ENCODE assay signal across 11 mouse cellular contexts in the genomic region with DNA sequence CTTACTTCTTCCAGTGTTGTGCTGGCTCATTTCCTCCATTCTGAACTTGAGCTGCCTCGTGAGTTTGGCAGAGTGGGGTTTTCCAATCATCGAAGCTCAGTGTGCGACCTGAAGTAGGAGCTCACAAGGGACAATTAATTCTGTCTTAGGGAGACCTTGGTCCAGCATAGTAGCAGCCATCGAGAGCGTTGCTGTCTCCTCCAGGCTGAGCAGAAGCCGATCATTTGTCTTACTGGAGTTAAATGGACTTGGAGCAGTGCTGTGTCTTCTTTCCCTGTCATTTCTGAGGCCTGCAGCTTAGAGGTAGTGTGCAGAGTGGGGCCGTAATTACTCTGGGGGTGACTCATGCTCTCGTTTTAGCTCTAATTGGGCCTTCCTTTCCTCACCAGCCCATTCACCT.
DNase-seq lines count a peak whose midpoint lies in the region; ATAC-seq lines count a peak whose summit lies in the region.
"Had no signal": no experiment of that assay in that cellular context is flagged by ENCODE, and none has a peak within 500 bp of the region (broad histone marks: within the 10 kb centered on the region; RNA-seq: fewer than 3 reads in every experiment).

No protein-coding gene starts in this region.

- H3K4me2 ChIP-seq in heart, embryonic 12.5 days = no peak overlapping the region
- H3K4me2 ChIP-seq in embryonic facial prominence, embryonic 14.5 days (ENCODE audit: low read depth, low read length) = no peak overlapping the region
- H3K4me2 ChIP-seq in stomach, embryonic 16.5 days (ENCODE audit: low read depth, low read length) = no peak overlapping the region
- no peak overlapping the region for H3K4me2 ChIP-seq in hindbrain, embryonic 16.5 days (ENCODE audit: low read length)
- H3K4me2 ChIP-seq: hindbrain, embryonic 15.5 days had no signal

- 0 out of 2 replicates have a peak overlapping the region, but pooled peaks have one; percentile 33 for H3K9ac ChIP-seq in heart, embryonic 12.5 days
- peak overlapping the region; percentile 12; the same call in 1 of the 2 replicates for H3K9ac ChIP-seq in embryonic facial prominence, embryonic 14.5 days (ENCODE audit: low read depth, low read length)
- peak overlapping the region; percentile 23; the same call in 1 of the 2 replicates for H3K9ac ChIP-seq in stomach, embryonic 16.5 days (ENCODE audit: low read length)
- H3K9ac ChIP-seq in hindbrain, embryonic 16.5 days (ENCODE audit: low read depth, low read length) = no peak overlapping the region
- H3K9ac ChIP-seq: hindbrain, embryonic 15.5 days had no signal

- H3K4me1 ChIP-seq in heart, embryonic 12.5 days (replicated peaks) = peaks cover 41% of the 10 kb centered on the region
- H3K4me1 ChIP-seq in embryonic facial prominence, embryonic 14.5 days (ENCODE audit: control insufficient read depth, insufficient read depth, low read length) = peaks cover 32% of the 10 kb centered on the region
- peaks cover 20% of the 10 kb centered on the region for H3K4me1 ChIP-seq in stomach, embryonic 16.5 days (ENCODE audit: control insufficient read depth, insufficient read depth, low read length)
- H3K4me1 ChIP-seq in hindbrain, embryonic 16.5 days (ENCODE audit: control insufficient read depth, insufficient read depth, low read depth, low read length) = no peaks in the 10 kb centered on the region

- WGBS in heart, embryonic 12.5 days = 62% methylated on average over 8 of the region's 8 CpGs
- WGBS in embryonic facial prominence, embryonic 14.5 days = 59% methylated on average over 8 of the region's 8 CpGs
- WGBS in stomach, embryonic 16.5 days = 48% methylated on average over 8 of the region's 8 CpGs
- WGBS in hindbrain, embryonic 16.5 days = 72% methylated on average over 8 of the region's 8 CpGs

- intact Hi-C loops in heart, postnatal 36 days (cut with DNase I) = loop anchor here (5.0 kb wide), 1 partner anchor 43 kb away; no protein-coding TSS in a partner anchor

- no peak for DNase-seq in heart, postnatal 36 days
- peak; percentile 43 for DNase-seq in right cerebral cortex, adult 18-20 months
- DNase-seq in right cerebral cortex, postnatal 10 days (ENCODE audit: low spot score in 2 of 2) = no peak
- DNase-seq in embryonic facial prominence, embryonic 14.5 days (ENCODE audit: low spot score) = peak; percentile 32
- no peak for DNase-seq in cerebellum, adult 9-10 months
- DNase-seq: lung, postnatal 36 days had no signal

- no peak overlapping the region for H3K4me3 ChIP-seq in heart, embryonic 12.5 days
- no peak overlapping the region for H3K4me3 ChIP-seq in embryonic facial prominence, embryonic 14.5 days (ENCODE audit: low read depth, low read length)
- no peak overlapping the region for H3K4me3 ChIP-seq in stomach, embryonic 16.5 days (replicated peaks; ENCODE audit: low read length)
- H3K4me3 ChIP-seq in hindbrain, embryonic 16.5 days (ENCODE audit: low read length) = no peak overlapping the region
- H3K4me3 ChIP-seq: hindbrain, embryonic 15.5 days had no signal

- H3K36me3 ChIP-seq in heart, embryonic 12.5 days = peaks cover 7% of the 10 kb centered on the region; the same call in 1 of the 2 replicates
- H3K36me3 ChIP-seq in embryonic facial prominence, embryonic 14.5 days (ENCODE audit: control insufficient read depth, insufficient read depth, low read length) = no peaks in the 10 kb centered on the region
- no peaks in the 10 kb centered on the region for H3K36me3 ChIP-seq in stomach, embryonic 16.5 days (ENCODE audit: control insufficient read depth, insufficient read depth, low read length)
- H3K36me3 ChIP-seq in hindbrain, embryonic 16.5 days (ENCODE audit: control insufficient read depth, insufficient read depth, low read length) = no peaks in the 10 kb centered on the region
- H3K36me3 ChIP-seq: hindbrain, embryonic 15.5 days had no signal

- H3K9me3 ChIP-seq in heart, embryonic 12.5 days (replicated peaks) = 0 out of 2 replicates have a peak, but pooled peaks cover 4% of the 10 kb centered on the region
- H3K9me3 ChIP-seq in embryonic facial prominence, embryonic 14.5 days (ENCODE audit: control insufficient read depth, low read length) = peaks cover 6% of the 10 kb centered on the region; the same call in 1 of the 2 replicates
- no peaks in the 10 kb centered on the region; the same call in 1 of the 2 replicates for H3K9me3 ChIP-seq in stomach, embryonic 16.5 days (replicated peaks; ENCODE audit: control insufficient read depth, low read length)
- H3K9me3 ChIP-seq in hindbrain, embryonic 16.5 days (ENCODE audit: control insufficient read depth, low read length) = no peaks in the 10 kb centered on the region
- H3K9me3 ChIP-seq: hindbrain, embryonic 15.5 days had no signal

- H3K27me3 ChIP-seq in heart, embryonic 12.5 days (replicated peaks) = no peaks in the 10 kb centered on the region
- no peaks in the 10 kb centered on the region for H3K27me3 ChIP-seq in embryonic facial prominence, embryonic 14.5 days (replicated peaks; ENCODE audit: control insufficient read depth, insufficient read depth, low read length)
- H3K27me3 ChIP-seq in stomach, embryonic 16.5 days (ENCODE audit: control insufficient read depth, insufficient read depth, low read length) = no peaks in the 10 kb centered on the region
- no peaks in the 10 kb centered on the region for H3K27me3 ChIP-seq in hindbrain, embryonic 16.5 days (replicated peaks; ENCODE audit: control insufficient read depth, insufficient read depth, low read length)
- H3K27me3 ChIP-seq: hindbrain, embryonic 15.5 days had no signal

- ATAC-seq in heart, embryonic 12.5 days (ENCODE audit: insufficient number of reproducible peaks, low FRiP score) = no peak
- no peak; the same call in 1 of the 2 replicates for ATAC-seq in embryonic facial prominence, embryonic 14.5 days (ENCODE audit: low read depth)
- 0 out of 2 replicates have a peak, but pooled peaks have one; percentile 19 for ATAC-seq in stomach, embryonic 16.5 days (ENCODE audit: insufficient read depth, low FRiP score)
- no peak for ATAC-seq in hindbrain, embryonic 16.5 days
- ATAC-seq: activated CD4-positive, CD25-positive, alpha-beta regulatory T cell, adult 4 months had no signal

- peak overlapping the region; percentile 43; the same call in 1 of the 2 replicates for H3K27ac ChIP-seq in heart, embryonic 12.5 days (ENCODE audit: poor library complexity, severe bottlenecking)
- peak overlapping the region; percentile 42 for H3K27ac ChIP-seq in embryonic facial prominence, embryonic 14.5 days (replicated peaks; ENCODE audit: low read depth, low read length)
- H3K27ac ChIP-seq in stomach, embryonic 16.5 days (ENCODE audit: low read length) = no peak overlapping the region; the same call in 1 of the 2 replicates
- no peak overlapping the region for H3K27ac ChIP-seq in hindbrain, embryonic 16.5 days (ENCODE audit: low read depth, low read length)
- H3K27ac ChIP-seq: hindbrain, embryonic 15.5 days had no signal

Comparison
In these comparisons a context has a peak if more than half of its experiments do, and no peak if none do; other contexts are left out.
1. DNase-seq: peak in right cerebral cortex, adult 18-20 months (single experiment) and embryonic facial prominence, embryonic 14.5 days (single experiment); none in heart, postnatal 36 days (0 of 2), right cerebral cortex, postnatal 10 days (0 of 2) and cerebellum, adult 9-10 months (single experiment).
2. H3K27ac ChIP-seq: peak in heart, embryonic 12.5 days (single experiment) and embryonic facial prominence, embryonic 14.5 days (single experiment); none in stomach, embryonic 16.5 days (single experiment) and hindbrain, embryonic 16.5 days (single experiment).